Mouse (Mus musculus) liver, embryonic 11.5 days (tissue): Measurements from ENCODE around the gene Iqcf3. TPM values are rescaled to one million over a fixed set of nuclear protein-coding genes. Genes with fewer than 3 reads are reported as not detected.
"Not testable (repeated sequence)": the region's sequence is repeated elsewhere in the genome, so short reads cannot be mapped to it uniquely, and the experiment has no call there.

Source experiments
- ATAC-seq: fragments of 200-750 bp; cut with Nextera tagmentation; replicated peaks from 2 replicates; pipeline ENCODE4 v1.8.0; 2017; ENCODE audit warnings: moderate number of reproducible peaks, mild to moderate bottlenecking, moderate TSS enrichment, moderate library complexity; ENCODE audit not compliant: low FRiP score
- DNase-seq: peaks from one replicate; pipeline ENCODE4 v3.0.0-alpha.2; 2017; ENCODE audit warnings: low spot score
- H3K27ac ChIP-seq: fragments of 300-500 bp; sonication (generic); 2 replicates; pipeline ENCODE4 v1.5.1; 2014; ENCODE audit warnings: mild to moderate bottlenecking, low read depth, low read length, control low read depth
- H3K27me3 ChIP-seq: fragments of 300-500 bp; sonication (generic); replicated peaks from 2 replicates; pipeline ENCODE4 v1.6.1; 2014; ENCODE audit warnings: low read length, mixed read lengths; ENCODE audit not compliant: control insufficient read depth, insufficient read depth
- H3K36me3 ChIP-seq: fragments of 300-500 bp; sonication (generic); 2 replicates; pipeline ENCODE4 v1.6.1; 2014; ENCODE audit warnings: mild to moderate bottlenecking, low read length, moderate library complexity, mixed read lengths; ENCODE audit not compliant: control insufficient read depth, insufficient read depth
- H3K4me1 ChIP-seq: fragments of 300-500 bp; sonication (generic); replicated peaks from 2 replicates; pipeline ENCODE4 v1.6.1; 2014; ENCODE audit warnings: low read length, mixed read lengths; ENCODE audit not compliant: control insufficient read depth, insufficient read depth
- H3K4me2 ChIP-seq: fragments of 300-500 bp; sonication (generic); 2 replicates; pipeline ENCODE4 v1.6.1; 2014; ENCODE audit warnings: mild to moderate bottlenecking, control low read depth, moderate library complexity
- H3K4me3 ChIP-seq: fragments of 300-500 bp; sonication (generic); 2 replicates; pipeline ENCODE4 v1.5.1; 2014; ENCODE audit warnings: low read depth, low read length, control low read depth
- H3K9ac ChIP-seq: fragments of 300-500 bp; sonication (generic); 2 replicates; pipeline ENCODE4 v1.6.1; 2014; ENCODE audit warnings: low read depth, low read length, control low read depth
- H3K9me3 ChIP-seq: fragments of 300-500 bp; sonication (generic); 2 replicates; pipeline ENCODE4 v1.6.1; 2016; ENCODE audit warnings: low read length, inconsistent platforms, mixed read lengths; ENCODE audit not compliant: control insufficient read depth
- WGBS: fragments of 180-500 bp; shearing (Covaris S2); extraction: QIAGEN DNeasy Blood & Tissue Kit; methylation state at CpG from one replicate; pipeline ENCODE4 v1.1.7; 2014; 5-methylcytosine and 5-hydroxymethylcytosine counted together
- polyA plus RNA-seq: library from polyadenylated mRNA; unstranded; fragments of >200 nt; fragmentation: Nextera tagmentation; extraction: Ambion mirVana; gene quantifications from 2 replicates; pipeline ENCODE4 v1.2.1, GENCODE M21; 2014

Iqcf3 gene
- polyA plus RNA-seq: not detected in 2 replicates

- Histone ChIP-seq H3K9ac (no peak within 1 kb of the TSS), H3K4me2 (no peak within 1 kb of the TSS), H3K9me3 (no peaks in the 10 kb centered on the region), H3K4me1 (no peaks in the 10 kb centered on the region), H3K4me3 (no peak within 1 kb of the TSS), H3K36me3 (no peaks in the 10 kb centered on the region), H3K27ac (no peak within 1 kb of the TSS), H3K27me3 (no peaks in the 10 kb centered on the region)
- DNase-seq: no peak
- no peak for ATAC-seq
- WGBS: 82% methylated on average over 5 of the region's 5 CpGs
Measured at GRCm38 (mm10) chr9:106561531-106561930, at the start of gene Iqcf3. Iqcf3 (minus strand) TSS chr9:106561631.

GRCm38 (mm10) chr9:106610727-106611126 is 49.3 kb upstream of the Iqcf3 start:
- no peaks in the 10 kb centered on the region for H3K27me3 ChIP-seq
- DNase-seq: no peak
- H3K27ac ChIP-seq: no peak overlapping the region
- no peak overlapping the region for H3K4me2 ChIP-seq
- no peak overlapping the region for H3K4me3 ChIP-seq
- no peaks in the 10 kb centered on the region for H3K4me1 ChIP-seq
- WGBS: 82% methylated on average over 4 of the region's 4 CpGs
- no peaks in the 10 kb centered on the region for H3K9me3 ChIP-seq
- H3K9ac ChIP-seq: no peak overlapping the region
- no peaks in the 10 kb centered on the region for H3K36me3 ChIP-seq
- ATAC-seq: no peak

DNA sequence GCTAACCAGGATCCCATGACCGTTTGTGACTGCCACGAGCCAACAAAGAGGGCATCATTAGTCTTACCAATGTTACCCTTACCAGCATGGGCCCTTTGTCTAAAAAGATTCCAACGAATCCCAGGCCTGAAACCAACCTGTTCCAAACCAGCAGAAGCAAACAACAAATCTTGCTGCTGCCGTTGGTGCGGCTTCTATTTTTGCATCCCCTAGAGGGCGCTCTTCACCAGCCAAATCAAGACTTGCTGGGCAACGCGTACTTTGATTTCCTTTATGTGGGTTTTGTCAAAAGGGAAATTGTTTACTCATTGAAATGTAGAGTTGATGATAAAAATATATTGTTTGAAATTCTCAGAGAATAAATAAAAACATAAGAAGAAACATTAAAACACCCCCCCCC is 39.1 kb upstream of the Iqcf3 start:
- ATAC-seq (no peak), DNase-seq (no peak)
- Histone ChIP-seq H3K36me3 (no peaks in the 10 kb centered on the region), H3K27ac (no peak overlapping the region), H3K4me1 (no peaks in the 10 kb centered on the region), H3K9ac (no peak overlapping the region), H3K4me2 (no peak overlapping the region), H3K4me3 (no peak overlapping the region), H3K27me3 (no peaks in the 10 kb centered on the region), H3K9me3 (no peaks in the 10 kb centered on the region)
- WGBS: 24% methylated on average over 8 of the region's 8 CpGs

GRCm38 (mm10) chr9:106598466-106598865 is 37.0 kb upstream of the Iqcf3 start:
- Histone ChIP-seq H3K9me3 (no peaks in the 10 kb centered on the region), H3K36me3 (no peaks in the 10 kb centered on the region), H3K4me1 (no peaks in the 10 kb centered on the region), H3K4me3 (no peak overlapping the region), H3K27ac (no peak overlapping the region), H3K4me2 (no peak overlapping the region), H3K27me3 (no peaks in the 10 kb centered on the region), H3K9ac (no peak overlapping the region)
- 37% methylated on average over 7 of the region's 7 CpGs for WGBS
- DNase-seq (no peak), ATAC-seq (no peak)

- 69% methylated on average over 7 of the region's 7 CpGs for WGBS
- DNase-seq: no peak
- H3K9me3 ChIP-seq: no peaks in the 10 kb centered on the region
Measured at GRCm38 (mm10) chr9:106595836-106596235, 34.4 kb upstream of the Iqcf3 start.

GRCm38 (mm10) chr9:106595402-106595801 is 34.0 kb upstream of the Iqcf3 start:
- not testable (repeated sequence) for H3K4me2 ChIP-seq, H3K9me3 ChIP-seq, H3K4me1 ChIP-seq, H3K4me3 ChIP-seq, H3K36me3 ChIP-seq, H3K27ac ChIP-seq, ATAC-seq, H3K9ac ChIP-seq, DNase-seq, H3K27me3 ChIP-seq
- 21% methylated on average over 4 of the region's 4 CpGs for WGBS

More at GRCm38 (mm10) chr9:106595836-106596235, 34.4 kb upstream of the Iqcf3 start:
- no peaks in the 10 kb centered on the region for H3K4me1 ChIP-seq
- no peak for ATAC-seq
- H3K9ac ChIP-seq: no peak overlapping the region
- no peaks in the 10 kb centered on the region for H3K27me3 ChIP-seq
- H3K27ac ChIP-seq: no peak overlapping the region
- no peak overlapping the region for H3K4me3 ChIP-seq
- no peaks in the 10 kb centered on the region for H3K36me3 ChIP-seq
- H3K4me2 ChIP-seq: no peak overlapping the region

DNA sequence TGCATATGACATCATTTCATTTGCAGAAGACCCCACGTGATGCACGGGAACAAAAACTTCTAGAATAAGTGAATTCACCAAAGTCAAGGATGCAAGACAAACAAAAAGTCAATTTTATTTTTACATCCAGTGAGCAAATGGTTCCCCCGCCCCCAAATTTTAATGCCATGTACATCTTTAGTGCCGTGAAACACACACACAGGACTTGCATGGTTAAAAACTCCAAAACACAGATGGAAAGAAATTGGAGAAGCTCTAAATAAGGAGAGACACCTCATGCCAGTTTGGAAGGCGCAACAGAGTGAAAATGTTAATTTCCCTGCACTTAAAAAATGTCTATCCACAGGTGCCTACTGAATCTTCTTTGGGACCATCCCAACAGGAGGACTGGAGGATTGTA is 30.7 kb upstream of the Iqcf3 start:
- WGBS: 85% methylated on average over 5 of the region's 5 CpGs
- no peak overlapping the region for H3K4me3 ChIP-seq

DNA sequence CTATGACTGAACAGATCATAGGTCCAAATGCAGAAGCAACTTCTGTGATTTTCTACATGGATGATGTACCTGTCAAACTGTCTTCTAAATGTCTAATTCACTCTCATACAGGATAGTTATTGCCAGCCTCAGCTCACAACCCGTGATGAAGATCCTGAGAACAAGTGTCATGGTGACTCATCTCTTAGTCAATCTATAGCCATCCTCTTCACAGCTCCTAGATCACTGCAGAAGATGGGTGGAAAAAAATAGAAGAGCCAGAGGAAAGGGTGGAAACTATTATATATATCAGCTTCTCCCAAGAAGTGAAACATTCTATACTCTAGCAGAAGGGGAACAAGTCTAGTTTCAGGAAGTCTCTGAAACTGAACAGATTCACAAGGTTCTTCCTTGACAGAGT is 21.1 kb upstream of the Iqcf3 start:
- no peak overlapping the region for H3K27ac ChIP-seq
- no peak for DNase-seq
- H3K27me3 ChIP-seq: no peaks in the 10 kb centered on the region
- no peak for ATAC-seq
- 64% methylated on average over 1 of the region's 1 CpGs for WGBS
- no peak overlapping the region for H3K4me2 ChIP-seq
- no peaks in the 10 kb centered on the region for H3K36me3 ChIP-seq
- no peaks in the 10 kb centered on the region for H3K4me1 ChIP-seq
- H3K4me3 ChIP-seq: no peak overlapping the region
- H3K9ac ChIP-seq: no peak overlapping the region
- no peaks in the 10 kb centered on the region for H3K9me3 ChIP-seq

More for the DNA sequence above, 30.7 kb upstream of the Iqcf3 start:
- ATAC-seq (no peak), DNase-seq (no peak)
- Histone ChIP-seq H3K27me3 (no peaks in the 10 kb centered on the region), H3K36me3 (no peaks in the 10 kb centered on the region), H3K9me3 (no peaks in the 10 kb centered on the region), H3K4me2 (no peak overlapping the region), H3K9ac (no peak overlapping the region), H3K27ac (no peak overlapping the region), H3K4me1 (no peaks in the 10 kb centered on the region)

DNA sequence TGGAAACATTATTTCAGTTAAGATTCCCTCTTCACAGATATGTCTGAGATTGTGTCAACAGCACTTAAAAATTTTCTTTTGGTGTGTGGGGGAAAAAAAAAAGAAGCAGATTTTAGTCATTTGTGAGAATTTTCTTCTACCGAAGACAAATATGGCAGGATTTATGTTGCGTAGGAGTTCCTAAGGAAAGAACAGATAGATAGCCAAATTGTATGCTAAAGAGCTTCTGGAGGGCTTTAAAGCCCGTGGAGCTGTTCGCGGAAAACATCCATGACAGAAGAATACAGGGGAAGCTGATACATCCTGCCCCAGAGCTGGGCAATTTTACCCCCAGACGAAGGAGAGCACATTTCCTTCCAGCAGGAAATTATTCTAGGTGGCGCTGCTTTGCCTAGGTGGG is 18.6 kb upstream of the Iqcf3 start:
- H3K27me3 ChIP-seq: no peaks in the 10 kb centered on the region
- no peaks in the 10 kb centered on the region for H3K9me3 ChIP-seq
- no peaks in the 10 kb centered on the region for H3K4me1 ChIP-seq
- H3K4me3 ChIP-seq: no peak overlapping the region
- ATAC-seq: no peak
- no peak overlapping the region for H3K4me2 ChIP-seq
- no peak overlapping the region for H3K27ac ChIP-seq
- no peak overlapping the region for H3K9ac ChIP-seq
- WGBS: 77% methylated on average over 7 of the region's 7 CpGs
- no peaks in the 10 kb centered on the region for H3K36me3 ChIP-seq
- DNase-seq: no peak
